Mouse (Mus musculus) kidney, adult 11 months (tissue): ENCODE data around the gene Ddx41.

Source experiments
- DNase-seq: peaks from one replicate; pipeline ENCODE4 v3.0.0; 2022

Gene Ddx41

DNA sequence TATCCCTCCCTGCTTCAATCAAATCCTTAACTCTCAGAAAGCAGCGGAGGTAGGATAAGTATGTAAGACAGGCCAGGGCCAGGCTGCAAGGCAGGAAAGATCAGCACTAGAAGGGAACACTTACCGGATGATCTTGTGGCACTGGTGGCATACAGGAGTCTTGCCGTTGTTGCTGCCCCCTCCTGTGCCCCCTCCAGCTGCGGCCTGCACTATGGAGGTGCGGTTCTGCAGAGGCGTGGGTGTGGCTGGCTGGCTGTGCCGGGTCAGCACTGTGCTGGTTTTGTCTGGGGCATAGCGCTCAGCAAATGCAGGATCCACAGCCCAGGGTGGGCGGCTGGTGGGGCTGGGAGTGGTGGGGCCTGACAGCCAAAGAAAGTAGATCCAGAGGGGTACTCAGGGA is 30.6 kb downstream of the Ddx41 start:
- DNase-seq = no peak

DNA sequence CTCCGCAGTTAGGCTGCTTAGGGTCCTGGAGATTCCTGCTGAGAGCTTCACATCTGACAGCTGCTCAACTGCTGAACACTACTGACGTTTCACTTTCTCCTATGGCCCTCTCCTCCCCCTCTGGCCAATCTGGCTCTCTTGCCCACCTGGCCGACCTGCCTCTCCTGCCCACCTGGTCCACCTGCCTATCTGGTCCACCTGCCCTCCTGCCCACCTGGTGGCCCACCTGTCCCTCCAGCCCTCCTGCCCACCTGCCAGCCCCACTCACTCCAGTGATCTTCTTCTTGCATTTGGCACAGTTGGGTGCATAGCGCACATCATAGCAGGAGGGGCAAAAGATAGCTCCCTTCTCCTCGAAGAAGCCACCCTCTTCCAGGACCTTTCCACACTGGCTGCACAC is 32.1 kb downstream of the Ddx41 start:
- DNase-seq = no peak

DNA sequence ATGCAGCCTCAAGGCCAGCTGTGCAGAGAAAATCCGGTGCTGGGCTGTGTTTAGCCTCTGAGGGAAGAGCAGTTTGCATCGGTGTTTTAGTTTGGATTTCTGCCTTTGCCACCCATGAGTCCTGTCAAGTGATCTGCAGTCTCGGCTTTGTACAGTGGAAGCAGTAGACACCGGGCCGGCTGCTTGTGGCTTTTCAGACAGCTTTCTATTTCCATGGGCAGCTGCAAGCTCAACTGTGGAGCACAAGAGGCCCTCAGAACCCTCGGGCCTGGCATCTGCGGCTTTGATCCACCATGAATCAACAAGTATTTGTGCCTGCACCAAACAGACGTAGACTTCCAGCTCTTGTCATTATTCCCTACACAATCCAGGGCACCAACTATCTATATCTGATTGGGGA is 34.1 kb downstream of the Ddx41 start:
- DNase-seq = no peak

DNA sequence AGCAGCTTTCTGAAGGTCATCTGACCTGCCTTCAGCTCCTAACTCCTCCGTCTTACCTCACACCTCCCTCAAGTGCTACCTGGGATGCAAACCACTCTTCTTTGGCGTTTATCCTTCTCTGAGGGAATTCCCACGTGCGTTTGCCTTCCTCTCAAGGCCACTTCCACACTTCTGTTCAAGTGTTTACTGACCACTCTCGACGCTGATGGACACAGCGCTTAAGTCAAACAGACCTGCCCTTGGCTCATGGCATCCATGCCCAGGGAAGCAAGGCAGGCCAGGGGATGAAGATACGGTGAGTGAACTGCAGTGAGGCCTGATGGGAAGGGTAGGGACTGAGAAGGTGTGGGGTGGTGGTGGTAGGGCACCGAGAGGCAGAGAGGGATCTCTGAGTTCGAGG is 35.9 kb downstream of the Ddx41 start:
- no peak for DNase-seq

DNA sequence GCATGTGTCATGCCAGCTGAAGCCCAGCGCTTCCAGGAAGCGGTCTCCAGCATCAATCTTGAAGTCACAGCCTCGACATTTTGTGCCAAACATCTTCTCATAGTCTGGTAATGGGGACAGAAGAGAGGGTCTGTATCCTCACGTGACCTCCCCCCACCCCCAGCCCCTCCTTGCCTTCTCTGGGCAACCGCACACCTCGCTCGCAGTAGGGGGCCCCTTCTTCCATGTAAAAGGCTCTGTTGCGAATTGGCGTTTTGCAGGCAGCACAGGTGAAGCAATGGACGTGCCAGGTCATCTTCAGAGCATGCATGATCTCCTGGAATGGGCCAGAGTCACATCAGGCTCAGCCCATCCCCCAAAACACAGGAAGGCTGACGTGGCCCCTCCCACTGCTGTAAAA is 37.6 kb downstream of the Ddx41 start:
- no peak for DNase-seq

DNA sequence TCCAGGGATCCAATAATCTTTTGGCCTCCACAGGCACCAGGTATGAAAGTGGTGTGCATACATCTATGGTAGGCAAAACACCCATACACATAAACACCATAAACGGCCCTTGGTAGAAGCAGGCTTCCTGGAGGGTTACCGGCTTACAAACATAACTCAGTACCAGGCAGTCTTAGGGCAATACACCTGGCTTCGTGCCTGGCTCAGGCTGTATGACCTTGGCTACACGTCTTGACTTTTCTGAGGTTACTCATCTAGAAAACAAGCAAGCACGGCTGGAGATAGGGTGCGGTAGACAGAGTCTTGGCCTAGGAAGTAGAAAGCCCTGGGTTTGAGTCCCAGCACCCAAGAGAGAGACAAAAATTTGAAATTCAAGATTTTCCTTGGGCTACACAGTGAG is 39.8 kb downstream of the Ddx41 start:
- peak; percentile 71 for DNase-seq

DNA sequence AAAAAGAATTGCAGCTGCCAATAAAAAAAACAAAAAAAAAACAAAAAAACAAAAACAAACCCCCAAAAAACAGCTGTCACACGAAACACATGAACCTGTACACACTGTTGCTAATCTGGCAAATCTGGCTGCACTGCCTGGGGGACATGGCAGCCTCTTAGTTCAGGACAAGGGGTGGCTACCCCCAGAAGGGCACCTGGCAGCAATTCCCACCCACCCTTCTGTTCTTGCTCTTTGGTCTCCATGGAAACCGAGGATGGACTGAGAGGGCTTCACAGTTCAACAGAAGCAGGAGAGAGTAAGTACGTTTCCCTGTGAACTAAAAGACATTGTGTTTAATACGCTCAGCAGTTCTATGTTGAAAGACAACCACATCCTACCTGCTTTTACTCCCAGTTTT is 40.8 kb downstream of the Ddx41 start:
- DNase-seq = no peak

DNA sequence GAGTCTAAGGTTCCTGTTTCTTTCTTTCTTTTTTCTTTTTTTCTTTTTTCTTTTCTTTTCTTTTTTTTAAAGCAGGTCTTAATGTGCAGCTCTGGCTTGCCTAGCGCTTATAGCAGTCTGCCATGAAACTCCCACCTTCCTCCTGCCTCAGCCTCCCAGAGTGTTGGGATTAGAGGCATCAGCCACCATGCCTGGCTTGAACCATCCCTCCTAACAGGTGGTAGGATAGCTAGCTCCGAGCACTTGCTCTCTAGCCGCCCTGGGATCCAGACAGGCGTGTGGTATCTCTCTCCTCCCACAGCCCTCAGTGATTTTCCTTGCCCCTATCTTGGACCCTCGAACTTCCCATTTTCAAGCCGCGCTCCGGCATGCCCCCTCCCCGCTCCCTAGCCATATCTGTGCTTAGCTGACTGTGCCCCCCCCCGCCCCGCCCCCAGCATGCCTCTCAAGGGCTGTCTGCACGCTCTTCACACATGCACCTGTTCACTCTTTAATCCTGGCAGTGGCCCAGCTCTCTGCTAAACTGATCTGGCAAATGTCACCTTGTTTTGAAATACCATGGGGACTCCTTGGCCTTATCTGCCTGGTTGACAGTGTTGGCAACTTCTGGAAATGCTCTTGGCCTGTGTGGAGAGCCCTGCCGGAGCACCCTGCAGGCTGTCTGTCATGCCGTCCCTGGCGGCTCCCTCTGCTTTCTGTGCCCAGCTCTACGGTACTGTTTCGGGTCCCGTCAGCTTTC is 41.4 kb downstream of the Ddx41 start:
- peak; percentile 38 for DNase-seq

DNA sequence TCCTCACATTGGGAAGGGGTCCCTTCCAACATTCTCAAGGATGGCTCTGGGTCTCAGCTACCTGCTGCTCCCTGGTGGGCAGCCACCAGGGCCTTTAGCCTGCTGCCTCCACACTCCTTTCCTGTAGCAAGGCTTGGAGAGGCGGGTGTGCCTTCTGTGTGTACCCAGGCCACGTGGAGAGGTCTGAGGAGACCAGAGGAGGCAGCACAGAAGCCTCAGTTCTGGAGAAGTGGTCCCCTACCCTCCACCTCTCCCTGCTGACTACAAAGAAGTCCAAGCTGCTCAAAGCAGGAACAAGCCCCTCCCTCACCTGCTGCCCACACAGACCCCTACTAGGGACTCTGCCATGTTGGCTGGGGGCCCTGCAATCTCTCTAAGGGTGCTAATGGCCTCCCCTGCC is 42.2 kb downstream of the Ddx41 start:
- no peak for DNase-seq

DNA sequence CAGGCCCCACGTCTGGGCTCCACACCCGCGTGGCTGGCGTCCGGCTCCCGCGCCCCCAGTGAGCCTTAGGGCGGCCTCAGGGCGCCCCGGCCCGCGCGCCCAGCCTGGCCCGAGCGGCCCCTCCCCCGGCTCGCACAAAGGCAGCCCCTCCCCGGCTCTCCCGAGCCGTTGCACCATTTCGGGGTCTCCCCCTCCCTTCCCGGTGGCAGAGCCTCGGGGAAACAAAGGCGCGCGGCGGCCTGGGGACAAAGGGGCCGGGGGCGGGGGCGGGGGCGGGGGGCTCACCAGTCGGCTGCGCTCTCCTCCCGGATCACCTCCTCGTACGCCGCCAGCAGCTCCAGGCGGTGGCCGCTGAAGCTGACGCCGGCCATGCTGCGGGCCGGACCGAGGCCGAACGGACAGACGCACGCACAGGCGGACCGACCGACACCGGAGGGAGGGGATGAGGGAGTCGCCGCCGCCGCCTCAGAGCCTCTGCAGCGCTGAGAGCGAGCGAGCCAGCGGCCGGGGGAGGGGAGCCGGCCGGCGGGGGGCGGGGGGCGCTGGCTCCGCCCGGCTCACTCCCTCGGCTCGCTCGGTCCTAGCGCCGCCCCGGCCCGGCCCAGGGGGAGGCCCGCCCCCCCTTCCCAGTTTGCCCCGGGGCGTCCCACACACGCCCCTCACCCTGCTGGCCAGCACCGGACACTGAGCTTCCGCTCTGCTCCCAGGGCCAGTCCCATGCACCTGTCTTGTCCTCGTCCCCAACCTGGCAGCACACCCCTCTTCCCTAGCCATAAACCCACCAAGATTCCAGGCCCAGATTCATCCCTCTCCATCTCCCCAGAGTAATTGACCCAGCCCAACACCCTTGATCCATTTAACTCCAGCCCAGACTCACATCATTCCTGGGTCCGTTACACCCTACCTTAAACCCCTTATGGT is 48.6 kb downstream of the Ddx41 start, which contains the start of gene Dbn1:
Dbn1 (minus strand) TSS at position 534 of the 921 bp plus-strand sequence.
- no peak for DNase-seq

DNA sequence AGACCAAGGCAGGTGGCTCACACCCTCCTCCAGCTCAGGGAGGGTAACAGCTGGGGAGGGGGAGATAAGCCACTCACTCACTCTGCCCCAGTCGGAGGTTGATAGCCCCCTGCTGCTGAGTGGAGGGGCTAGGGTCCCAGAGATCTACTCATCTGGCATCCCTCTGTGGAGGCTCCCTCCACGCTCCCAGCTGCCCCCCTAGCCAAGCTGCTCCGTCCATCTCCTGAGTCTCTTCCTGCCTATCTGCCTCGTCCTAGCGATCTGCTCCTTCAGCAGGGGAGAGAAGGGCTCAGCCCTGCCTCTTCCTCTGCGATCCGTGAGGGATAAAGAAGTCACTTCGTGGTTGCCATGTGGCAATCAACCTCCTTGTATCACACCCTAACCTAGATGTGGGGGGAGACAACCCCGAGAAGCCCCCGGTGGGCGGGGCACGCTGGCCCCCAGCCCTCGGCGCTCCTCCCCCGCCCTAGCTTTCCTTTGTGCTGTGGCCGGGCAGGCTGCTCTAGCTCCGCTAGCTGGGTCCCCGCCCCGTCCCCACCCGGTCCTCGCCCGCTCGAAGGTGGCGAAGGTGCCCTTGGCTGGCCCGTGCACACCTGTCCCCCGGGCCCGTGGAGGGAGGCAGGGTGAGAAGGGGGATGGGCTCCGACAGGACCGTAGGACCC is 49.4 kb downstream of the Ddx41 start:
- DNase-seq = no peak

DNA sequence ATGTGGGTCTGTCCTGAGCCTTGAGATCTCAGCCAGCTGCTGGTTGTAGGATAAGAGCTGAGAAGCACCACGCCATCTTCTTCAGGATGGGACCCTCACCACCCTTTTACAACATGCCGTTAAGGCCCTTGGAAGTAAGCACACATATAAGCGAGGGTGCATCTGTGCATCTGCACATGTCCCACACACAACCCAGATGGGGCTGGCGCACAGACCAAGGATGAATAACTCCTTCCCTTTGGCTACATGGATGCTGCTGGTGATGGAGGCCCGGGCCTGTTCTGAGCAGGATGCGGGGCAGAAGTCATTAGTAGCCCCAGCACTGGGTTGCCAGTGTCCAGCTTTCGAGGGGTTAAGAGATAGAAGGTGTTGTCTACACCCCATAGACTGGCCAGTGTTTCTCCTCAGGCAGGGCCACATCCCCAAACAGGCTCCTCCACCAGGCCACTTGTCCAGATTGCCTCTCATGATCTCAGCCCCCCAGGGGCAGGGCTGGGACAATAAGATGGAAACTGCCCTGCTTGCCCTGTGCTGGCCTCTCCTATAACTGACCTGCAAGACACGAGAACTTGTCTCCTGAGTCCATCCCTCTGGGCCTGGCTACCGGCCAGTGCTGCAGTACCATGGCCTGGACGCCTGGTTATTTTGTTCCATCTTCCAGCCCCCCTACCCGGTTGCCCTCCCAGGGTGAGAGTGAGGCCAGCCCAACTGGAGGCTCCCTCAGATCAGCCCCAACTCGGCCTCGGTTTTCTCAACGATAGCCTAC is 50.2 kb downstream of the Ddx41 start:
- no peak for DNase-seq

DNA sequence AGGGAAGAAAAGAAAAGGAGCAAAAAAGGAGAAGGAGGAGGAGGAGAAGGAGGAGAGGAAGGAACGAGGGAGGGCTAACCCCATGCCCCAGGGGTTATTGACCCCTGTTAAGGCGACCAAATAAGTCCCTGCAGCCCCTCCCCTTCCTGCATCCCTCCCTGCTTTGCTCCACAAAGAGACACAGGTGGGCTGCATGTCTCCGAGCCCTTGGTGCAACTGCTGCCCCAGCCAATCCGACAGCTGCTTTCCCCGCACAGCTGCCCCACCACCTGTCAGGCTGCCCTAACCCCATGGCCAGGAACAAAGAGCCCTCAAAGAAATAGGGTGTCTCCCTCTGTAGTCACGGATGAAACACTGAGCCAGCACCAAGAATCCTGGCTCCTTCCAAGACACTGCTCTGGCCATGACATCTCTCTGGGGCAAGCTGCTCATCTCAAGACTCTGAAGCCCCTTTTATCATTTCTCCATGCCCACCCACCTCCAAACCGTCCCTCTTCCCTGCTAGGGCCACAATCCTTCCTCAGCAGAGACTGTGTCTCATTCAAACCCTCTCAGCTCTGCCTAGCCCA is 51.9 kb downstream of the Ddx41 start:
- DNase-seq = no peak

DNA sequence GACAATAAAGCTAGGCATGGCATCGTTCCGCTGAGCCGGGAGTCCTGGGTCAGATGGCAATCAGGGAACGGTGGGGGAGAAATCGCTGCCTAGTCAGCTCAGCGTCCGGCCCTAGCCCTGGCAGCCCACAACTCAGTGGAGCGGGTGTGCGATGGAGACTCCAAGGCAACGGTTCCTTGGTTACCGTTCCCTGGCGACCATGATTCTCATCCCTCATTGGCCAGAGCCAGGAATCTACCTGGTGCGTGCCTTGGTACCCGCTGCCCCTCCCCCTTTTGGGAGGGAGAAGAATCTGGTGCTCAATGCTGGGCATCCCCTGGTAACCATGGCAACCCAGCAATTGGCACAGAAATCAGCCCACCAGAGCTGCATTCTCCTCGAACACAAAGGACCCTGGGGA is 52.9 kb downstream of the Ddx41 start:
- no peak for DNase-seq

DNA sequence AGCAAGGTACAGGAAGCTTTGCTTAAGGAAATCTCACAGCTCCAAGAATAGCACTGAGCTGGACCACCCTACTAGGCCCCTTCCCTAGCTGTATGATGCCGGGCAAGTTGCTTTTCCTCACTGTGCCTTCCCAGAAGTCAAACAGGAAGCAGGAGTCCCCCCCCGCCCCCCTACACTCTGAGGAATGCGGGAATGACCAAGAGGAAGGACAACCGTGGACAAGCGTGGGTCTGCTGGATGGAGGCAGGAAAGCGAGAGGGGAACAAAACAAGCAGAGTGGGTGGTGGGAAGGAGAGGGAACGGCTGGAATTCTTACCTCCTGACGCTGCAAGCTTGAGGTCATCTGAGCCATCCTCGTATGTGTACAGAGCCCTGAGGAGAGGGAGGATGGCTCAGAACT is 53.4 kb downstream of the Ddx41 start:
- no peak for DNase-seq

DNA sequence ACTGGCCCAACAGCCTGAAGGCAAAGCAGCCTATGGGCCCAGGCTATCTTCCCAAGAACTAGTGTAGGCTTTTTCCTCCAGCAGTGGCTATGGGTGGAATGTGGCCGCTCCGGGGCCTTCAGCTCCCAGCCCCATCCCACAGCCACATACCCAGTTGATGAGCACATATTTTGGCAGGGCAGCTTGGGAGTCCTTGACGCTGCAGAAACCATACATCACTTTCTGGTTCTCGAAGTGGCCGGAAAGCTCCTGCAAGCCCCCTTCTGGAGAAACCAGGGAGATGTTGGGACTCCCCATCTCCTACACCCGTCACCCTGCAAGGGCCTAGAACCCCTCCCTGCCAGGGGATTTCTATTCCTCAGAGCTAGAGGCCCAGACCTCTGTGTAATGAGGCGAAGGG is 53.9 kb downstream of the Ddx41 start:
- no peak for DNase-seq
